Mouse (Mus musculus): ENCODE measurements at regions not wholly inside any gene's neighbourhood (a gene's known extent, or its start where the extent isn't known, plus 50 kb on each side); places are given as distances from the start of the nearest gene placed in this dataset.
A peak's percentile ranks its signal among the peaks of the same experiment; 100 is the strongest.

DNA sequence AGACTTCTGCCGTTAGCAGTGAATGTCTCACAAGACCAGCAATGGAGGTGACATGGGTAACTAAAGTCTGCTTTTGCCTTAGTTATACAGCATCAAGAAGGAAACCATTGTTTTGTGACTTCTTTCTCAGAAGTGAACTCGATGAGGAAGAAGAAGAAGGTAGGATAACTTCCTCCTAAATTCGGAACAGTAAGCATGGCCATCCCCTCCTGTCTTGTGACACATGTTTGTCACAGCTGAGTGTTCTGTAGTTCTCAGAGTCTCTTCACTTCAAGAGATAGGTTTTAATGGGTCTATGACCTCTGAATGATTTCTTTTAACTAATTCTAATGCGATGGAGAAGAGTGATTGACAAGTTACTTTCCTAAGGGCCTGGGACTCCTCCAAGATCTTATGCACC is 79.3 kb upstream of the Zeb2 start:
- no peak overlapping the region for H3K9ac ChIP-seq (ENCODE audit: low read length)
- H3K9me3 ChIP-seq (ENCODE audit: control insufficient read depth, low read length) = no peaks in the 10 kb centered on the region
- H3K27me3 ChIP-seq (ENCODE audit: control insufficient read depth, insufficient read depth, low read length) = no peaks in the 10 kb centered on the region
- no peak overlapping the region for H3K4me2 ChIP-seq
- no peaks in the 10 kb centered on the region for H3K36me3 ChIP-seq (ENCODE audit: control insufficient read depth, insufficient read depth, low read length)
- no peak overlapping the region for H3K4me3 ChIP-seq (ENCODE audit: low read depth, low read length)
- 97% methylated on average over 4 of the region's 4 CpGs for WGBS
- no peaks in the 10 kb centered on the region for H3K4me1 ChIP-seq (ENCODE audit: control insufficient read depth, insufficient read depth, low read length)
- no peak for DNase-seq (ENCODE audit: low spot score, missing footprints)
- no peak for ATAC-seq (ENCODE audit: low FRiP score)
- no peak overlapping the region for H3K27ac ChIP-seq (ENCODE audit: low read depth, low read length)

DNA sequence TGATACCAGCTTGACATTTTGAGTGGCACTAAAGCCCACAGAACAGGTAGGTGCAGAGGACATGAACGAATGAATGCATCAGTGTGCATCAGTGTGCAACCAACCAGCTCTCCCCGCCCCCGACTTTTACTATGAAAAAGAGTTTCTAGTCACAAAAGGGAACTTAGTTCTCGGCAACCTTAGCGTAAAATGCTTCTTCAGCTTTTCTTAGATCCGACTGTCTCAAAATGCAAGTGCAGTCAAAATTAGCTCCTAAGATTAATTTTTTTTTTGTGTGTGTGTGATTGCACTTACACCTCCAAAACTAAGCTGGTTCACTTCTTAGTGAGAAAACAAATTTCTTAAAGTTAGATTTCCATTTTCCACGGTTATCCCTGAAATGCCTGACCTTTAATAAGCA is 77.1 kb upstream of the Zeb2 start:
- Histone ChIP-seq H3K4me2 (no peak overlapping the region), H3K9ac (ENCODE audit: low read length) (no peak overlapping the region), H3K4me3 (ENCODE audit: low read depth, low read length) (no peak overlapping the region), H3K27me3 (ENCODE audit: control insufficient read depth, insufficient read depth, low read length) (no peaks in the 10 kb centered on the region), H3K4me1 (ENCODE audit: control insufficient read depth, insufficient read depth, low read length) (no peaks in the 10 kb centered on the region), H3K9me3 (ENCODE audit: control insufficient read depth, low read length) (no peaks in the 10 kb centered on the region), H3K36me3 (ENCODE audit: control insufficient read depth, insufficient read depth, low read length) (no peaks in the 10 kb centered on the region), H3K27ac (ENCODE audit: low read depth, low read length) (no peak overlapping the region)
- DNase-seq (ENCODE audit: low spot score, missing footprints) (no peak), ATAC-seq (ENCODE audit: low FRiP score) (no peak)
- 65% methylated on average over 7 of the region's 7 CpGs for WGBS

DNA sequence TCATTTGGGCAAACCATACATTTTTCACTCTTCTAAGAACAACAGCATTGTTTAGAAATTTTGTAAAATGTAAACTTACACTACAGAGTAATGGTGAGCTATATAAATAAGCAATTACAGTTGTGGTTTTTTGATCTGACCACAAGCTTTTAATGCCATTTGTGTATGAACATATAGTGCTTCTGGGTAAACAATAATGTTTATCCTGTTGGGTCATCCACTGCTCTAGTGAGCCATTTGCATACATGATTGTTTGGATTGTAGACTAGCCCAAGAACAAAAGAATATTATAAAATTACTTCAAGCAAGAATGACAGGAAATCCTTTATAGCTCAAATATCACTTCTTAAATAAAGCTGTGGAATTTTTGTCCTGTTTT is 68.4 kb upstream of the Zeb2 start:
- H3K9me3 ChIP-seq (ENCODE audit: control insufficient read depth, low read length) = no peaks in the 10 kb centered on the region
- peaks cover 19% of the 10 kb centered on the region for H3K4me1 ChIP-seq (ENCODE audit: control insufficient read depth, insufficient read depth, low read length)
- DNase-seq (ENCODE audit: low spot score, missing footprints) (no peak), ATAC-seq (ENCODE audit: low FRiP score) (no peak)
- H3K4me2 ChIP-seq = no peak overlapping the region
- no peak overlapping the region; the same call in 1 of the 2 replicates for H3K27ac ChIP-seq (ENCODE audit: low read depth, low read length)
- no peak overlapping the region for H3K4me3 ChIP-seq (ENCODE audit: low read depth, low read length)
- no peaks in the 10 kb centered on the region for H3K27me3 ChIP-seq (ENCODE audit: control insufficient read depth, insufficient read depth, low read length)
- no peaks in the 10 kb centered on the region for H3K36me3 ChIP-seq (ENCODE audit: control insufficient read depth, insufficient read depth, low read length)
- no peak overlapping the region for H3K9ac ChIP-seq (ENCODE audit: low read length)

DNA sequence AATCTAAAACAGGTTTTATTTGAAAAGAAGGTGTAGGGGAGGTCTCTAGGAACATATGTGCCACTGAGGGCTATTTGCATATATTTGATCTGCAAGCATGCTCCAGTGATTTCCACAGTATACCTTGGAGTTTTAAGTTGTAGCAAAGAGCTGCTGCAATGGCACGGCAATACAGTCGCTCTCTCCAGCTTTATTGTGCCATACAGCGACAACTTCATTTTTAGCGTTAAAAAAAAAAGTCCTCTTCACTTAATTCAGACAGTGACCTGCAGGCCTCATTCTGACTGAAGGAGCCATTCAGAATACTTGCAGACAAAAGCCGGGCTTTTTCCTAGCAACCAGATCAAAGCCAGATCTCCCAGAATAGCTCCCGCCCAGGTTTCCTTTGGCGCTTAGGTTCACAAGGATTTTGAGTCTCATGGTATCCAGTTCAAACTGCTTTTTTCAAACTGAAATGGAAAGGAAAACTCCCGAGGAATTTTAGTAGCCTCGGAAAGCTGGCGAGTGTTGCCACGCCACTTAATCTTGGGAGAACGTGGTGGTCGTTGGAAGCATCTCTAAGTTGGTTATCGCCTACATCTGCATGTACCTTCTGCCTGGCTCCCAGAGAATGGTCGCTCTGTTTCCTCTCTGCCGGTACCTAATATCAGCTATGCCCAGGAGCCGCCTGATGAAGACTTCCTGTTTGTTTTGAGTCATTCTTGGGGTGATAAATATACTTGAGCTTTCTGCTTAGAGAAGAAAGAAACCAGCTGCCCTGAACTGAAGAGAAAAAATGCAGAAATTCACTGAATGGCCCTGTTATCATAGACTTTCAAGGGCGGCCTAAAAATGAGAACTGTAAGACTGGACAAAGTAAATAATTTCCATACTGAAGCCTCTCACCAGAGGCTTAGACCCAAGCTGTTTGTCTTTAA is 67.8 kb upstream of the Zeb2 start:
- WGBS = 3% methylated on average over 18 of the region's 18 CpGs
- Histone ChIP-seq H3K4me1 (ENCODE audit: control insufficient read depth, insufficient read depth, low read length) (peaks cover 19% of the 10 kb centered on the region), H3K4me2 (peak overlapping the region; percentile 42), H3K36me3 (ENCODE audit: control insufficient read depth, insufficient read depth, low read length) (no peaks in the 10 kb centered on the region), H3K27me3 (ENCODE audit: control insufficient read depth, insufficient read depth, low read length) (no peaks in the 10 kb centered on the region), H3K9me3 (ENCODE audit: control insufficient read depth, low read length) (no peaks in the 10 kb centered on the region), H3K9ac (ENCODE audit: low read length) (0 out of 2 replicates have a peak overlapping the region, but pooled peaks have one; percentile 2), H3K27ac (ENCODE audit: low read depth, low read length) (peak overlapping the region; percentile 68; the same call in 1 of the 2 replicates), H3K4me3 (ENCODE audit: low read depth, low read length) (no peak overlapping the region)
- DNase-seq (ENCODE audit: low spot score, missing footprints) (peak; percentile 94), ATAC-seq (ENCODE audit: low FRiP score) (peak; percentile 82)

DNA sequence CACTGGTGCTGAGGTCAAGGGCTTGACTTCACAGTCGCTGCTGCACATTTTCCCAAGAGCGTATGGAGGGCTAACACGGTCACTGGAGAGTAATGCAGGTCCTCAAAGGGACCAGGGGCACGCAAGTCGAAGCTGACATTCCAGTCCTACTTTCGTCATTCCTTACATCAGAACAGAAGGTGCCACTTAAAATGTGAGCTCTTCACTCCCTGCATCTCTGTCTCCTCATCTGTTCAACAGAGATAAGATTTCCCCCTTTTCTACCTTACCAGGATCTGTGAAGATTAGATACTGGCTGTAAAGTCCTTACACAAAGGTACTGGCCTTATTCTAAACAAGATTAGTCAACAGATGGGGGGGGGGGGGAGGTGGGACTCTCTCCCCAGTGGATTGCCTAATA is 67.0 kb upstream of the Zeb2 start:
- H3K9me3 ChIP-seq (ENCODE audit: control insufficient read depth, low read length) = no peaks in the 10 kb centered on the region
- no peak overlapping the region for H3K9ac ChIP-seq (ENCODE audit: low read length)
- 0 out of 2 replicates have a peak overlapping the region, but pooled peaks have one; percentile 2 for H3K4me2 ChIP-seq
- no peak overlapping the region for H3K4me3 ChIP-seq (ENCODE audit: low read depth, low read length)
- H3K27me3 ChIP-seq (ENCODE audit: control insufficient read depth, insufficient read depth, low read length) = no peaks in the 10 kb centered on the region
- no peak overlapping the region for H3K27ac ChIP-seq (ENCODE audit: low read depth, low read length)
- DNase-seq (ENCODE audit: low spot score, missing footprints) (peak; percentile 91), ATAC-seq (ENCODE audit: low FRiP score) (peak; percentile 47; the same call in 1 of the 2 replicates)
- WGBS = 4% methylated on average over 6 of the region's 6 CpGs
- peaks cover 19% of the 10 kb centered on the region for H3K4me1 ChIP-seq (ENCODE audit: control insufficient read depth, insufficient read depth, low read length)
- no peaks in the 10 kb centered on the region for H3K36me3 ChIP-seq (ENCODE audit: control insufficient read depth, insufficient read depth, low read length)

DNA sequence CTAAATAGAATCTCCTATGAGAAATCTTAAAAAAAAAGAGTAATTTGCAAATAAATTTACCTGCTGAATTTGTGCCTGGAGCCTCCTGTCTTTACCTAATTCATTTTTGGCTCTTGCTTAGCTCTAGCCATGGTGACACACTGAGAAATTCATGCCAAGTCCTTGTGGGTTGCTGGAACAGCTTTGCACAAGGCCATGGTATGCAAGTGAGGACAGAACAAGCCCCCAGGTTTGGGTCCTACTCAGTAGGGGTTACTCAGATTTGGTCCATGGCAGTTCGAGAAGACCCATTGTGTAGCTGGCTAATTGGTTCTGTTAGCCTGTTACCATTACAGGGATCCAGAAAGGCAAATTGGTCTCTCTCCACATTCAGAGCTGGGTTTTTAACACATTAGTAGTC is 65.7 kb upstream of the Zeb2 start:
- ATAC-seq (ENCODE audit: low FRiP score) (no peak), DNase-seq (ENCODE audit: low spot score, missing footprints) (no peak)
- Histone ChIP-seq H3K27me3 (ENCODE audit: control insufficient read depth, insufficient read depth, low read length) (no peaks in the 10 kb centered on the region), H3K27ac (ENCODE audit: low read depth, low read length) (no peak overlapping the region), H3K4me1 (ENCODE audit: control insufficient read depth, insufficient read depth, low read length) (peaks cover 22% of the 10 kb centered on the region), H3K36me3 (ENCODE audit: control insufficient read depth, insufficient read depth, low read length) (no peaks in the 10 kb centered on the region), H3K4me3 (ENCODE audit: low read depth, low read length) (no peak overlapping the region), H3K9ac (ENCODE audit: low read length) (no peak overlapping the region), H3K4me2 (no peak overlapping the region), H3K9me3 (ENCODE audit: control insufficient read depth, low read length) (no peaks in the 10 kb centered on the region)
- WGBS = 48% methylated on average over 1 of the region's 1 CpGs

DNA sequence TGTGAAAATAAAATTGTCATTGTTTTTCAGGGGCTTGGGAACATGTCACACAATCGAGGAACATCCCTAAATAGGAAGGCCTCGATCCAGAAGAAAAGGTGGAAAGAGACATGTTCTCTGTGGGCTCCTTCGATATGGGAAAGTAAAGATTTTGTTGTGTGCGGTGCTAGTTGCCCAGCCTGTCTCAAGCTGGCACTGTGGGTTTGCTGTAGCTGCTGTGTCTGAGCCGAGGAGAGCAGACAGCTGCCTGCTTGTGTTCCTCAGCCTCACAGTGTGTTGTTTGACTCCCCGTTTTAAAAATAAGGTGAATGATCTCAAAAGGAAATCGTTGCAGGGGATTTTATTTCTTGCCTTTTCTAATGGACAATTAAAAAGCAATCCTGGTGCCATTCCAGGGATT is 64.4 kb upstream of the Zeb2 start:
- DNase-seq (ENCODE audit: low spot score, missing footprints) (no peak), ATAC-seq (ENCODE audit: low FRiP score) (no peak)
- WGBS = 76% methylated on average over 7 of the region's 7 CpGs
- Histone ChIP-seq H3K9me3 (ENCODE audit: control insufficient read depth, low read length) (no peaks in the 10 kb centered on the region), H3K4me1 (ENCODE audit: control insufficient read depth, insufficient read depth, low read length) (peaks cover 22% of the 10 kb centered on the region), H3K4me3 (ENCODE audit: low read depth, low read length) (no peak overlapping the region), H3K27ac (ENCODE audit: low read depth, low read length) (no peak overlapping the region), H3K9ac (ENCODE audit: low read length) (no peak overlapping the region), H3K4me2 (no peak overlapping the region), H3K27me3 (ENCODE audit: control insufficient read depth, insufficient read depth, low read length) (no peaks in the 10 kb centered on the region), H3K36me3 (ENCODE audit: control insufficient read depth, insufficient read depth, low read length) (no peaks in the 10 kb centered on the region)

DNA sequence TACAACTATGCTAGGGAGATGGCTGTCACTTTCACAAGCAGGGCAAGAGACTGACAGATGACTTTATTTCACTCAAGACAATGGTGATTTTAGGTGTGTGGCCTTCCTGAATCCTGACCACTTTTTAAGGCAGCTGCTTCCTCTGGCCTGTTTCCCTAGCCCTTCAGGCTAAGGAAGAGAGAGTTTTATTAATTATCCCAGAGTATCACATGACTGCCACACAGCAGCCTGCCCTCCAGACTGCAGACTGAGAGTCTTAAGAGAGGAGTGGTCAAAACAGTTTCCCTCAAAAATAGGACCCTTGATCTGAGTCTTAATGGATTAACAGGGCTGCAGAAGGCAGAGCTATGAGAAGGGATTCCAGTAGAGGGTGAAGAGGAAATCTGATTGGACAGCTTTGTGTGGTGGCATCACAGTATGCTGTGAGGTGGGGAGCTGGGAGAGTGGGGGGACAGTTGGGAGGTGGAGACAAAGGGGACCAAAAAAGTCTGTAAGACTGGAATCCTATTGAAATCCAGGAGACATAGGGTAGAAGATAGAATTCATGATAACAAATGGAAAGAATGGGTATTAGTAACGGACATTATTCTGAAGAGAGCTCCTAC is 61.8 kb upstream of the Zeb2 start:
- 86% methylated on average over 1 of the region's 1 CpGs for WGBS
- no peak overlapping the region for H3K9ac ChIP-seq (ENCODE audit: low read length)
- no peak overlapping the region for H3K27ac ChIP-seq (ENCODE audit: low read depth, low read length)

DNA sequence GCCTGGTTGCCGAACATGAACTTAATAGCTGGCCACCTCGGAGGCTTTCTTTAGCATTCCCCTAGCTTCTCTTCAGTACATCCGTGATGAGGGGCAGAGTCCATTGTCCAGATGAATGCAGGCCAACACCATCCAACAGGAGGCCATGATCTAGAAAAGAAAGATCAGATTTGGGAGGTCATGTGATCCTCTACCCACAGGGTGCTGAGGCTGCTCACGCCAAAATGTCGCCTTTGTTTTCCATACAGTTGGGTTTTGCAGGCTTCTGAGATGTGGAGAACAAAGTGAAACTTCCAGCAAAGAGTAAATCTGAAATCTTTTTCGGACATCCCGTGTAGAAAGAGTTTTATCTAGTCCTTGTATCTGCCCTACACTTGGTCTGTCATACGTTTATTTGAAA is 55.2 kb upstream of the Zeb2 start:
- peaks cover 3% of the 10 kb centered on the region; the same call in 1 of the 2 replicates for H3K9me3 ChIP-seq (ENCODE audit: control insufficient read depth, low read length)
- H3K9ac ChIP-seq (ENCODE audit: low read length) = no peak overlapping the region
- H3K4me1 ChIP-seq (ENCODE audit: control insufficient read depth, insufficient read depth, low read length) = peaks cover 18% of the 10 kb centered on the region
- WGBS = 75% methylated on average over 8 of the region's 8 CpGs
- no peaks in the 10 kb centered on the region for H3K36me3 ChIP-seq (ENCODE audit: control insufficient read depth, insufficient read depth, low read length)
- ATAC-seq (ENCODE audit: low FRiP score) = no peak
- no peaks in the 10 kb centered on the region for H3K27me3 ChIP-seq (ENCODE audit: control insufficient read depth, insufficient read depth, low read length)
- no peak overlapping the region; the same call in 1 of the 2 replicates for H3K27ac ChIP-seq (ENCODE audit: low read depth, low read length)
- no peak overlapping the region for H3K4me2 ChIP-seq
- DNase-seq (ENCODE audit: low spot score, missing footprints) = no peak
- H3K4me3 ChIP-seq (ENCODE audit: low read depth, low read length) = no peak overlapping the region

More for the DNA sequence above, 61.8 kb upstream of the Zeb2 start:
- Histone ChIP-seq H3K4me1 (ENCODE audit: control insufficient read depth, insufficient read depth, low read length) (peaks cover 10% of the 10 kb centered on the region), H3K4me3 (ENCODE audit: low read depth, low read length) (no peak overlapping the region), H3K27me3 (ENCODE audit: control insufficient read depth, insufficient read depth, low read length) (no peaks in the 10 kb centered on the region), H3K4me2 (no peak overlapping the region), H3K36me3 (ENCODE audit: control insufficient read depth, insufficient read depth, low read length) (no peaks in the 10 kb centered on the region), H3K9me3 (ENCODE audit: control insufficient read depth, low read length) (peaks cover 3% of the 10 kb centered on the region; the same call in 1 of the 2 replicates)
- DNase-seq (ENCODE audit: low spot score, missing footprints) (no peak), ATAC-seq (ENCODE audit: low FRiP score) (no peak)
